Mouse (Mus musculus): ENCODE measurements around the gene Snw1. TPM values are rescaled to one million over a fixed set of nuclear protein-coding genes. Genes with fewer than 3 reads are reported as not detected.
A peak's percentile ranks its signal among the peaks of the same experiment; 100 is the strongest.

The Snw1 gene
- polyA plus RNA-seq, 1 experiment from 2014 or later, result 101 TPM

DNA sequence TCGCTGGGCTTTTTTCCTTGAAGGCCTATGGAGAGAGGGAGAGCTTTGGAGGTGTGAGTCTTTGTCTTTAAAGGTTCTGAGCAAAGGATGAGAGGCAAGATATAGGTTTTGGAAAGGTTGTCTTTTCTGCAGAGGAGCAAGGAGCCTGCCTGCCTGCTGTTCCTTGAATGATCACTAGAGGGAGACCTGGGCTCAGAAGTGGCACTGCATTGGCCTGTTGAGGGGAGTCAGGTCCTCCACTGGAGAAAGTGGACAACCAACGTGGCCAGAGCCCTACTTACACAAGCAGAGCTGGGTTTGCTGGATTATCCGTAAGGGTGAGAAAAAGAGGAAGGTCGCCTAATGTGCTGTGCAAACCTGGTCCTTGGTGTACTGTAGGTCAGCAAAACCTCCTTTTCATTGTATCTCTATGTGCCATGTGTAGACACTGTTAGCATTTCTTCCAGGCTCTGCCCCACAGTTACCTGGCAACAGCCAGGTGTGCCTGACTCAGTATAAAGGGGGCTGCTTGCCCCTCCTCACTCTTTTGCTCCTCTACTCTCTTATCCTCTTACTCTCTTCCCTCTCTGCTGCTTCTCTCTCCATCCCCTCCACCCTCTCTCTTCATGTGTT, 58.8 kb downstream of the Snw1 start:
- no peak overlapping the region for H3K9ac ChIP-seq (replicated peaks; ENCODE audit: low read depth, low read length)
- H3K4me3 ChIP-seq (ENCODE audit: low read depth, low read length), result no peak overlapping the region
- H3K36me3 ChIP-seq (ENCODE audit: control insufficient read depth, insufficient read depth, low read length), result no peaks in the 10 kb centered on the region
- no peaks in the 10 kb centered on the region for H3K9me3 ChIP-seq (ENCODE audit: control insufficient read depth, low read length)
- no peak overlapping the region for H3K4me2 ChIP-seq (ENCODE audit: low read depth, low read length)
- 28% methylated on average over 4 of the region's 4 CpGs for WGBS
- ATAC-seq (ENCODE audit: low read depth), result peak; percentile 62
- no peak overlapping the region for H3K27ac ChIP-seq (ENCODE audit: low read depth, low read length)
- H3K4me1 ChIP-seq (ENCODE audit: control insufficient read depth, insufficient read depth, low read length), result no peaks in the 10 kb centered on the region
- H3K27me3 ChIP-seq (ENCODE audit: control insufficient read depth, insufficient read depth, low read length), result no peaks in the 10 kb centered on the region

DNA sequence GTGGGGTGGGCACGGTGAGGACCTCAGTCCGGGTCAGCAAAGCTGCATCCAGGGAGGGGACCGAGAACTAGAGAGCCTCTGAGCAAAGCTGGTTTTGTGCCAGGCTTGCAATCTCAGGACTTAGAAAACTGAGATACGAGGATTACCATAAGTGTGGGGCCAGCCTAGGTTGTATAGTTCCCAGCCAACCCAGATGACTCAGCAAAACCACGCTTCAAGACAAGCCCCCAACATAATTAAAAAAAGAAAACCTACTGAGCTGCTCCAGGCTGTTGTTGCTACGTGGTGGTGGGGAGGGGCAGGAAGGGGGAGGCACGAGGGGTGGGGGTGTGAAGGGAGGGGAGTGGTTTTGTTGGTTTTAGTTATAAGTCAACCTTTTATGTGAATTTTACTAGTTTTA, 61.1 kb downstream of the Snw1 start:
- H3K27ac ChIP-seq (ENCODE audit: low read depth, low read length), result no peak overlapping the region
- ATAC-seq (ENCODE audit: low read depth), result no peak
- H3K4me3 ChIP-seq (ENCODE audit: low read depth, low read length), result no peak overlapping the region
- no peaks in the 10 kb centered on the region for H3K27me3 ChIP-seq (ENCODE audit: control insufficient read depth, insufficient read depth, low read length)
- no peaks in the 10 kb centered on the region for H3K36me3 ChIP-seq (ENCODE audit: control insufficient read depth, insufficient read depth, low read length)
- no peak overlapping the region for H3K9ac ChIP-seq (replicated peaks; ENCODE audit: low read depth, low read length)
- no peaks in the 10 kb centered on the region for H3K4me1 ChIP-seq (ENCODE audit: control insufficient read depth, insufficient read depth, low read length)
- no peaks in the 10 kb centered on the region for H3K9me3 ChIP-seq (ENCODE audit: control insufficient read depth, low read length)
- no peak overlapping the region for H3K4me2 ChIP-seq (ENCODE audit: low read depth, low read length)
- WGBS, result 67% methylated on average over 7 of the region's 7 CpGs

DNA sequence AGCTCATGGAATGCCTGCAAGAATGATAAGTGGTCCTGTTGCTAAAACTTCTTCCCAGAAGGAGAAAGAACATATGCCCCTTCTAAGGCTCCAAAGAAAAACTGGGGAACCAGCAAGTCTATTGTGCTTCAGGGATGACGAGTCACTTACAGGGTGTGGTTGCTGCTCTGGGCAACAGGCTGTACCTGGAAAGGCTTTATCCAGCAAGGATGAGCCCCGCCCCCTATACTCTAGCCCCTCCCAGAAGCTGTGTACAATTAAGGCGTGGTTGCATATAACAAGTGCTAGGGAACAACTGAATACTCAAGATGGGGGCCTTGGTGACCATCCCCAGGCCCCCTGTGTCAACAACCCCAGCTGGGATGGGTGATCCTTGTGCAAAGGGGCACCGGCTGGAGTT, 63.0 kb downstream of the Snw1 start:
- H3K36me3 ChIP-seq (ENCODE audit: control insufficient read depth, insufficient read depth, low read length), result no peaks in the 10 kb centered on the region
- WGBS, result 85% methylated on average over 4 of the region's 4 CpGs
- ATAC-seq (ENCODE audit: low read depth), result no peak
- H3K4me1 ChIP-seq (ENCODE audit: control insufficient read depth, insufficient read depth, low read length), result no peaks in the 10 kb centered on the region
- no peaks in the 10 kb centered on the region for H3K9me3 ChIP-seq (ENCODE audit: control insufficient read depth, low read length)
- no peak overlapping the region for H3K4me3 ChIP-seq (ENCODE audit: low read depth, low read length)
- H3K9ac ChIP-seq (replicated peaks; ENCODE audit: low read depth, low read length), result no peak overlapping the region
- no peak overlapping the region for H3K4me2 ChIP-seq (ENCODE audit: low read depth, low read length)
- no peaks in the 10 kb centered on the region for H3K27me3 ChIP-seq (ENCODE audit: control insufficient read depth, insufficient read depth, low read length)
- H3K27ac ChIP-seq (ENCODE audit: low read depth, low read length), result no peak overlapping the region

DNA sequence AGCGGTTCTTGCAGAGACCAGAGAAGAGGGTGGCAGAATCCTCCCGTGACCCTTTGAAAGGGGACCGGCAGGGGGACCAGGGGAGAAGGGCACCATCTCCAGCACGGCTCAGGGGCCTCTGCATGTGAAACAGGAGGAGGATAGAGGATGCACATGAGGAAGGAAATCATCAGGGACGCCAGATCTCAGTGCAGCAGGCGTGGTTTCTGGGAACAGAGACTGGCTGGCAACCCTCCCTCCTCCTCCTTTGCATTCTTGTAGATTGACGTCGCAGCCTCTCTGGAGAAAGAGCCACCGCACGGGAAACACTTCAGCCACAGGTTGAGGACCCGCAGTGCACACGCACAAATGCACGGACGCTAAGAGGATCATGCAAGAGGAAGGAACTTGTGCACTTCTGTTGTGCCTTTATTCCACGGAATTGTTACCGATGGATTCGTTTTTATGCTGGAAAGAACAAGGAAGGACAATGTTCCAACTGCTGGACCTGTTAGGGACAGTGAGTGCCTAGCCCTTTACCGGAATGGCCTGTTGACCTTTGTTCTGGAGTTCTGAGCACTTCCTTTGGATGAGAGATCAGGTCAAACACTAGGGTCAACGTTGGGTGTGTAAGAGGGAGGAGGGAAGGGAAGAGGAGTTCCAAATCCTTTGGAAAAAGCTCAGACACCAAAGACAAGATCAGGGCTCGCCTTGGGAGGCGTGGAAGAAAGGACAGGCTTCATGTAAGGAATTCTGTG, 64.0 kb downstream of the Snw1 start:
- Histone ChIP-seq H3K9ac (replicated peaks; ENCODE audit: low read depth, low read length) (no peak overlapping the region), H3K27ac (ENCODE audit: low read depth, low read length) (no peak overlapping the region), H3K4me3 (ENCODE audit: low read depth, low read length) (no peak overlapping the region), H3K36me3 (ENCODE audit: control insufficient read depth, insufficient read depth, low read length) (no peaks in the 10 kb centered on the region), H3K27me3 (ENCODE audit: control insufficient read depth, insufficient read depth, low read length) (no peaks in the 10 kb centered on the region), H3K4me1 (ENCODE audit: control insufficient read depth, insufficient read depth, low read length) (no peaks in the 10 kb centered on the region), H3K9me3 (ENCODE audit: control insufficient read depth, low read length) (no peaks in the 10 kb centered on the region), H3K4me2 (ENCODE audit: low read depth, low read length) (no peak overlapping the region)
- ATAC-seq (ENCODE audit: low read depth), result no peak
- 56% methylated on average over 21 of the region's 21 CpGs for WGBS

DNA sequence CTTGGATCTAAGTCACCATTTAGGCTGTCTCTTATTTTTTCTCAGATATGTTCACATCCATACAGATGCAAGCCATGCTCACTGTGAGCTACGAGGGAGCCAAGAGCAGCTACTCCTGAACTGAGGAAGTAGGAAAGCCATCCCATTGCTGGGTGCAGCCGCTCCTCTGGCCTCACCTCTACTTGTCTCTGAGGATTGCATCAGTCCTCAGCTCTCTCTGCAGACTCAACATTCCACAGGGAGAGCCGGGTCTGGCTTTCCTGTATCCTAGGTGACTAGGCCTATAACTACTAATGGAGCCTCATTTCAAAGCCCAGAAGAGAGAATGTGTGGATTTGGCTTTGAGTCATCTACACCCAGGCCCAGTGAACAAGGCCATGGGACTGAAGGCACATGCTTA, 66.4 kb downstream of the Snw1 start:
- Histone ChIP-seq H3K9me3 (ENCODE audit: control insufficient read depth, low read length) (no peaks in the 10 kb centered on the region), H3K9ac (replicated peaks; ENCODE audit: low read depth, low read length) (no peak overlapping the region), H3K36me3 (ENCODE audit: control insufficient read depth, insufficient read depth, low read length) (no peaks in the 10 kb centered on the region), H3K4me2 (ENCODE audit: low read depth, low read length) (no peak overlapping the region), H3K27me3 (ENCODE audit: control insufficient read depth, insufficient read depth, low read length) (no peaks in the 10 kb centered on the region), H3K4me3 (ENCODE audit: low read depth, low read length) (no peak overlapping the region), H3K27ac (ENCODE audit: low read depth, low read length) (no peak overlapping the region), H3K4me1 (ENCODE audit: control insufficient read depth, insufficient read depth, low read length) (no peaks in the 10 kb centered on the region)
- no peak for ATAC-seq (ENCODE audit: low read depth)
- WGBS, result 76% methylated on average over 3 of the region's 3 CpGs

DNA sequence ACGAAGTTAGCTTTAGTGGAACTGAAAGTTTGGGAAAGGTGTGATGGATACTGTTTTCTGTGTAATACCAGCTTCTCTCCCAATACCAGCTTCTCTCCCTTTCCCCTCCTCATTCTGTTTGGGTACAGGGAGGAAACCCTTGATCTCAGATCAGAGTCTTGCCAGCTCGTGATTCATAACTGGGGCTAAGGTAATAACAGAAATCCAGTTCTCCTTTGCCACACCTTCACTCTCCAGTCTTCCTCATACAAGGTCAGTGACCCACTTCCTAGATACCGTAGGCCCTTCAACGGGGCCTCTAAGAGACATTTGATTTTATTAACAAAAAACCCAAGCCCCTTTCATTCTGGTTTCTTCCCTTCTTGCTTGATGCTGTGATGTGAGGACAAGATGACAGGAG, 66.9 kb downstream of the Snw1 start:
- Histone ChIP-seq H3K4me1 (ENCODE audit: control insufficient read depth, insufficient read depth, low read length) (no peaks in the 10 kb centered on the region), H3K27me3 (ENCODE audit: control insufficient read depth, insufficient read depth, low read length) (no peaks in the 10 kb centered on the region), H3K36me3 (ENCODE audit: control insufficient read depth, insufficient read depth, low read length) (no peaks in the 10 kb centered on the region), H3K27ac (ENCODE audit: low read depth, low read length) (no peak overlapping the region), H3K9me3 (ENCODE audit: control insufficient read depth, low read length) (no peaks in the 10 kb centered on the region), H3K4me3 (ENCODE audit: low read depth, low read length) (no peak overlapping the region), H3K9ac (replicated peaks; ENCODE audit: low read depth, low read length) (no peak overlapping the region), H3K4me2 (ENCODE audit: low read depth, low read length) (no peak overlapping the region)
- ATAC-seq (ENCODE audit: low read depth), result no peak
- WGBS, result 84% methylated on average over 4 of the region's 4 CpGs

DNA sequence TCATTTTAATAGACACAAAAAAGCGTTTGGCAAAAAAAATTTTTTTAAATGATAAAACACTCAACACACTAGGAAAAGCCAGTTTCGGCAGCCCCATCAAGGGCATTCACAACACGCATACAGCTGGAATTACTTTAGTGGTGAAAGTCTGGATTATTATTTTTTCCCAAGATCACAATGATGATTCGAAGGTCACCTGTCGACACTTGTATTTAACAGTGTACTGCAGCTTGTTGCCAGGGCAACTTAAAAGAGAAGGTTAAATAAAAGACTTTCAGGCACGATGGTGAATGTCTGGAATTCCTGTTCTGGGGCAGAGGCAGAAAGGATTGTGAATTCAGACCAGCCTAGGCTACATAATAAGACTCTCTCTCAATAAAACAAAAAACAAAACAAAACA, 70.2 kb downstream of the Snw1 start:
- ATAC-seq (ENCODE audit: low read depth), result no peak
- H3K36me3 ChIP-seq (ENCODE audit: control insufficient read depth, insufficient read depth, low read length), result no peaks in the 10 kb centered on the region
- WGBS, result 65% methylated on average over 6 of the region's 6 CpGs
- H3K4me2 ChIP-seq (ENCODE audit: low read depth, low read length), result no peak overlapping the region
- H3K27me3 ChIP-seq (ENCODE audit: control insufficient read depth, insufficient read depth, low read length), result no peaks in the 10 kb centered on the region
- no peak overlapping the region for H3K4me3 ChIP-seq (ENCODE audit: low read depth, low read length)
- H3K9ac ChIP-seq (replicated peaks; ENCODE audit: low read depth, low read length), result no peak overlapping the region
- H3K27ac ChIP-seq (ENCODE audit: low read depth, low read length), result no peak overlapping the region
- H3K9me3 ChIP-seq (ENCODE audit: control insufficient read depth, low read length), result no peaks in the 10 kb centered on the region
- no peaks in the 10 kb centered on the region for H3K4me1 ChIP-seq (ENCODE audit: control insufficient read depth, insufficient read depth, low read length)

DNA sequence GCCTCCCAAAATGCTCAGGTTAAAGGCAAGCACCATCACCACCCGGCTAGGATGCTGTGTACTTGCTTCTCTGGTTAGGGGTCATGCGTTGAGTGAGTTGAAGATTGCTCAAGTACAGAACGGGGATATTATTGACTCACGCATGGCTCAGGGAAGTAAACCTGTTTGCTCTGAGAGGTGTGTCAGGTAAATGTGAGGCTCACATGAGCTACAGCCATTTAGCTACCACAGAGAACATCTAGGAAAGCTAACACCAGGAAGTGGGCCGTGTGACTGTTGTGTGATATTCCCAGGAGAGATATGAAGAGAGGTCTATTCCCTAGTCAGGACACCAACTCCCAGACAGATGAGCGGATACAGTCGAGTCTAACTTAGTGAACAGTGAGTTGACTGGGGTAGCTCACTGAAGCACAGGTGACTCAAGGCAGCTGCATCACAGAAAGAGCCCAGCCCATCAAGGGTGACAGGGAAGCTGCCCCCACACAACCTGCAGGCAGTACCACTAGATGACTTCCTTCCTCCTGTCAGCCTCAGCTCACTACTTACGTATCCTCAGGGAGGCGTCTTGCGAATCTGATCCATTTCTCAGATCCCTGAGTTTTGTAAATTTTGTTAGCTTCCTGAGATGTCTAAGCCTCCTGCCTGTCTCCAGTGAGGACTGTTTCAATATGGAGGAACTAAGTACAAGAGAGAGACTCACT, 72.8 kb downstream of the Snw1 start:
- no peak overlapping the region for H3K4me2 ChIP-seq (ENCODE audit: low read depth, low read length)
- no peak overlapping the region for H3K27ac ChIP-seq (ENCODE audit: low read depth, low read length)
- no peaks in the 10 kb centered on the region for H3K27me3 ChIP-seq (ENCODE audit: control insufficient read depth, insufficient read depth, low read length)
- WGBS, result 91% methylated on average over 10 of the region's 10 CpGs
- H3K9me3 ChIP-seq (ENCODE audit: control insufficient read depth, low read length), result no peaks in the 10 kb centered on the region
- no peaks in the 10 kb centered on the region for H3K4me1 ChIP-seq (ENCODE audit: control insufficient read depth, insufficient read depth, low read length)
- H3K4me3 ChIP-seq (ENCODE audit: low read depth, low read length), result no peak overlapping the region
- no peak for ATAC-seq (ENCODE audit: low read depth)
- no peaks in the 10 kb centered on the region for H3K36me3 ChIP-seq (ENCODE audit: control insufficient read depth, insufficient read depth, low read length)
- H3K9ac ChIP-seq (replicated peaks; ENCODE audit: low read depth, low read length), result no peak overlapping the region

Measured in neural tube, embryonic 14.5 days (tissue).